Mouse (Mus musculus) heart, postnatal 0 days (tissue): Measurements from ENCODE around the gene Kpna7. TPM values are rescaled to one million over a fixed set of nuclear protein-coding genes. Genes with fewer than 3 reads are reported as not detected.

Experiments
- ATAC-seq: fragments of 200-750 bp; cut with Nextera tagmentation; 2 replicates; pipeline ENCODE4 v1.8.0; 2017; ENCODE audit warnings: low read depth, moderate number of reproducible peaks, moderate library complexity; ENCODE audit not compliant: insufficient read depth
- DNase-seq: peaks from one replicate; pipeline ENCODE4 v3.0.0-alpha.2; 2016; ENCODE audit warnings: low spot score
- H3K27ac ChIP-seq: fragments of 300-500 bp; sonication (generic); 2 replicates; pipeline ENCODE4 v1.5.1; 2014; ENCODE audit warnings: low read depth, mild to moderate bottlenecking
- H3K27me3 ChIP-seq: fragments of 300-500 bp; sonication (generic); 2 replicates; pipeline ENCODE4 v1.6.1; 2014; ENCODE audit warnings: low read length, mixed read lengths; ENCODE audit not compliant: control insufficient read depth, insufficient read depth
- H3K36me3 ChIP-seq: fragments of 300-500 bp; sonication (generic); replicated peaks from 2 replicates; pipeline ENCODE4 v1.6.1; 2014; ENCODE audit warnings: low read length, mixed read lengths; ENCODE audit not compliant: control insufficient read depth, insufficient read depth
- H3K4me1 ChIP-seq: fragments of 300-500 bp; sonication (generic); 2 replicates; pipeline ENCODE4 v1.6.1; 2014; ENCODE audit warnings: antibody characterized with exemption; ENCODE audit not compliant: control insufficient read depth, insufficient read depth
- H3K4me2 ChIP-seq: fragments of 300-500 bp; sonication (generic); 2 replicates; pipeline ENCODE4 v1.6.1; 2014; ENCODE audit warnings: low read depth, mild to moderate bottlenecking, low read length, moderate library complexity
- H3K4me3 ChIP-seq: fragments of 300-500 bp; sonication (generic); 2 replicates; pipeline ENCODE4 v1.5.1; 2014; ENCODE audit warnings: low read depth, low read length
- H3K9ac ChIP-seq: fragments of 300-500 bp; sonication (generic); replicated peaks from 2 replicates; pipeline ENCODE4 v1.6.1; 2014; ENCODE audit warnings: low read depth, low read length, mixed read lengths
- H3K9me3 ChIP-seq: fragments of 300-500 bp; sonication (generic); replicated peaks from 2 replicates; pipeline ENCODE4 v1.6.1; 2016; ENCODE audit warnings: low read length; ENCODE audit not compliant: control insufficient read depth
- CTCF ChIP-seq: IDR thresholded peaks from 2 replicates; pipeline ENCODE4 v1.5.1; 2016; ENCODE audit warnings: antibody characterized with exemption, control low read depth, low read depth
- EP300 ChIP-seq: IDR thresholded peaks from 2 replicates; pipeline ENCODE4 v1.6.1; 2016; ENCODE audit warnings: antibody characterized with exemption, low read depth
- WGBS: fragments of 180-500 bp; shearing (Covaris S2); extraction: QIAGEN DNeasy Blood & Tissue Kit; methylation state at CpG from one replicate; pipeline ENCODE4 v1.1.7; 2014; 5-methylcytosine and 5-hydroxymethylcytosine counted together
- polyA plus RNA-seq: library from polyadenylated mRNA; unstranded; fragments of >200 nt; fragmentation: Nextera tagmentation; extraction: Ambion mirVana; gene quantifications from 2 replicates; pipeline ENCODE4 v1.2.1, GENCODE M21; 2015
- total RNA-seq: library from RNA; depleted of rRNA; stranded (reverse); fragments of >200 nt; gene quantifications from 2 replicates; pipeline ENCODE4 v1.2.3, GENCODE M21; 2014; ENCODE audit warnings: low replicate concordance; rRNA removed

The Kpna7 gene
- total and polyA plus RNA-seq, 2 experiments from 2014 or later = not detected

- no peaks in the 10 kb centered on the region for H3K36me3 ChIP-seq
- no peak for DNase-seq
- no peaks in the 10 kb centered on the region for H3K27me3 ChIP-seq
- no peak overlapping the region for H3K4me3 ChIP-seq
- no peak overlapping the region for H3K27ac ChIP-seq
- H3K9me3 ChIP-seq = no peaks in the 10 kb centered on the region
- 87% methylated on average over 7 of the region's 7 CpGs for WGBS
- ATAC-seq = no peak
- H3K4me2 ChIP-seq = no peak overlapping the region
- no peak overlapping the region for H3K9ac ChIP-seq
- TF ChIP-seq CTCF = no peak
- TF ChIP-seq EP300 = no peak
- peaks cover 21% of the 10 kb centered on the region for H3K4me1 ChIP-seq
Observed at GRCm38 (mm10) chr5:144944932-144945331, 138.9 kb downstream of the Kpna7 start.

DNA sequence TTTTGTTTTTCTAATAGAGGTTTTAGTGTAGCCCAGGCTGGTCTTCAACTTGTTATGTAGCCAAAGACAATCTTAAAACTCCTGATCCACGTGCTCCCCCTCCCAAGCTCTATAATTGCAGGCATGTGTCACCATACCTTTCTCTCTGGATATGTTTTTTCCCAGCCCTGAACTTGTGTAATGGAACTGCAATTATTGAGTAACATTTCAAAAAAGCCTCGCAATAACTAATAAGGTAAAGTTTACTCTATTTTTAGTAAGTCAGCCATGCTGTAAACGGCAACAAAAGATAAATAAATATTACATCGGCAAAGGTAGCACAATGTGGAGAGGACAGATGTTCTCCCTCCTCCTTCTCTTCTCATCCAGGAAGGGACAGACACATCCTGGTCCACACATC, 139.5 kb downstream of the Kpna7 start:
- Histone ChIP-seq H3K4me2 (no peak overlapping the region), H3K4me3 (no peak overlapping the region), H3K4me1 (peaks cover 19% of the 10 kb centered on the region), H3K9ac (no peak overlapping the region), H3K27me3 (no peaks in the 10 kb centered on the region), H3K9me3 (no peaks in the 10 kb centered on the region), H3K36me3 (no peaks in the 10 kb centered on the region), H3K27ac (no peak overlapping the region)
- ATAC-seq (no peak), DNase-seq (no peak)
- TF ChIP-seq EP300 = no peak
- no peak for TF ChIP-seq CTCF
- 70% methylated on average over 4 of the region's 4 CpGs for WGBS

- H3K4me3 ChIP-seq = no peak overlapping the region
- DNase-seq (no peak), ATAC-seq (no peak)
- H3K27ac ChIP-seq = no peak overlapping the region
- H3K4me2 ChIP-seq = no peak overlapping the region
- TF ChIP-seq EP300 = no peak
- no peak for TF ChIP-seq CTCF
- H3K4me1 ChIP-seq = peaks cover 17% of the 10 kb centered on the region
- no peaks in the 10 kb centered on the region for H3K27me3 ChIP-seq
- H3K9ac ChIP-seq = no peak overlapping the region
- H3K36me3 ChIP-seq = no peaks in the 10 kb centered on the region
- no peaks in the 10 kb centered on the region for H3K9me3 ChIP-seq
- 57% methylated on average over 6 of the region's 6 CpGs for WGBS
Observed at GRCm38 (mm10) chr5:144943346-144943745, 140.5 kb downstream of the Kpna7 start.

GRCm38 (mm10) chr5:144942431-144942830, 141.4 kb downstream of the Kpna7 start:
- DNase-seq (no peak), ATAC-seq (no peak)
- no peaks in the 10 kb centered on the region for H3K36me3 ChIP-seq
- no peak overlapping the region for H3K27ac ChIP-seq
- 54% methylated on average over 9 of the region's 9 CpGs for WGBS
- no peak overlapping the region for H3K4me2 ChIP-seq
- TF ChIP-seq CTCF (no peak), EP300 (no peak)
- H3K4me1 ChIP-seq = peaks cover 13% of the 10 kb centered on the region
- H3K4me3 ChIP-seq = no peak overlapping the region
- H3K27me3 ChIP-seq = no peaks in the 10 kb centered on the region
- no peaks in the 10 kb centered on the region for H3K9me3 ChIP-seq
- no peak overlapping the region for H3K9ac ChIP-seq

DNA sequence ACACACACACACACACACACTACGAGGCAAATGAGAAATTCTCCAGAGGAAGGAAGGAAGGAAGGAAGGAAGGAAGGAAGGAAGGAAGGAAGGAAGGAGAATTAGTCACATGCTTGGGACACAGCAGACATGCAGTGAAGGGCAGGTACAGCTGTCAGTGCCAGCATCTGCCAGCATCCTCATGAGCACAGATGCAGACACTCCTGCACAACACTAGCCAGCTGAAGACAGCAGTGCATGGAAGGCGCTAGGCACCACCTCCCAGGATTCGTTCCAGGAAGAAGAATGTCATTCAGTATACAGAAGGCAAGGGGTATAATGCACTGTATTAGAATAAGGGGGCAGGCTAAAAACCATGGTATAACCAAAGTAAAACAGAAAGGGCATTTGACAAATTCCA, 142.9 kb downstream of the Kpna7 start:
- no peak overlapping the region for H3K4me2 ChIP-seq
- no peaks in the 10 kb centered on the region for H3K9me3 ChIP-seq
- H3K4me1 ChIP-seq = peaks cover 7% of the 10 kb centered on the region
- no peak overlapping the region for H3K4me3 ChIP-seq
- H3K36me3 ChIP-seq = no peaks in the 10 kb centered on the region
- H3K9ac ChIP-seq = no peak overlapping the region
- ATAC-seq (no peak), DNase-seq (no peak)
- no peak for TF ChIP-seq EP300
- TF ChIP-seq CTCF = no peak
- WGBS = 38% methylated on average over 3 of the region's 3 CpGs
- no peaks in the 10 kb centered on the region for H3K27me3 ChIP-seq
- no peak overlapping the region for H3K27ac ChIP-seq

GRCm38 (mm10) chr5:144937304-144937703, 146.5 kb downstream of the Kpna7 start:
- Histone ChIP-seq H3K4me3 (no peak overlapping the region), H3K36me3 (no peaks in the 10 kb centered on the region), H3K9ac (no peak overlapping the region), H3K27me3 (no peaks in the 10 kb centered on the region), H3K27ac (no peak overlapping the region), H3K4me1 (peaks cover 12% of the 10 kb centered on the region; the same call in 1 of the 2 replicates), H3K9me3 (no peaks in the 10 kb centered on the region), H3K4me2 (no peak overlapping the region)
- ATAC-seq (no peak), DNase-seq (no peak)
- 57% methylated on average over 2 of the region's 2 CpGs for WGBS
- TF ChIP-seq EP300 (no peak), CTCF (no peak)

Other genes starting within 250 kb of the Kpna7 start
- gene Smurf1, start 118.2 kb downstream of the Kpna7 start, total RNA-seq = 21.3 and 29.9 TPM in 2 replicates
- 7.0 and 9.1 TPM in 2 replicates for gene Smurf1, start 118.2 kb downstream of the Kpna7 start, polyA plus RNA-seq
- gene Gm4871, start 51.3 kb downstream of the Kpna7 start, total RNA-seq = not detected in 2 replicates
- not detected in 2 replicates for gene Gm4871, start 51.3 kb downstream of the Kpna7 start, polyA plus RNA-seq
- gene 1700018F24Rik, start 41.0 kb downstream of the Kpna7 start, total RNA-seq = not detected in 2 replicates
- not detected in 2 replicates for gene 1700018F24Rik, start 41.0 kb downstream of the Kpna7 start, polyA plus RNA-seq
- gene Arpc1a, start 200 bp downstream of the Kpna7 start, total RNA-seq = 64.7 and 73.5 TPM in 2 replicates
- 82.0 and 83.5 TPM in 2 replicates for gene Arpc1a, start 200 bp downstream of the Kpna7 start, polyA plus RNA-seq
- gene Arpc1b, start 30.2 kb upstream of the Kpna7 start, total RNA-seq = 105 and 267 TPM in 2 replicates
- gene Arpc1b, start 30.2 kb upstream of the Kpna7 start, polyA plus RNA-seq = 179 and 181 TPM in 2 replicates
- gene Pdap1, start 56.2 kb upstream of the Kpna7 start, total RNA-seq = 8.6 and 15.9 TPM in 2 replicates
- gene Pdap1, start 56.2 kb upstream of the Kpna7 start, polyA plus RNA-seq = 58.0 and 58.1 TPM in 2 replicates
- 61.2 and 91.1 TPM in 2 replicates for gene Bud31, start 56.3 kb upstream of the Kpna7 start, total RNA-seq
- gene Bud31, start 56.3 kb upstream of the Kpna7 start, polyA plus RNA-seq = 119 and 121 TPM in 2 replicates
- gene Ptcd1, start 83.1 kb upstream of the Kpna7 start, total RNA-seq = 13.5 and 28.1 TPM in 2 replicates
- gene Ptcd1, start 83.1 kb upstream of the Kpna7 start, polyA plus RNA-seq = 15.5 and 15.7 TPM in 2 replicates
- gene Cpsf4, start 83.2 kb upstream of the Kpna7 start, total RNA-seq = 20.0 and 21.5 TPM in 2 replicates
- 14.5 and 14.9 TPM in 2 replicates for gene Cpsf4, start 83.2 kb upstream of the Kpna7 start, polyA plus RNA-seq
- 517 and 525 TPM in 2 replicates for gene Atp5j2, start 108.0 kb upstream of the Kpna7 start, total RNA-seq
- 1,976 and 2,009 TPM in 2 replicates for gene Atp5j2, start 108.0 kb upstream of the Kpna7 start, polyA plus RNA-seq
- gene Zkscan14, start 117.8 kb upstream of the Kpna7 start, total RNA-seq = 9.8 and 13.8 TPM in 2 replicates
- gene Zkscan14, start 117.8 kb upstream of the Kpna7 start, polyA plus RNA-seq = 6.3 and 7.9 TPM in 2 replicates
- gene Zkscan5, start 120.5 kb upstream of the Kpna7 start, total RNA-seq = 17.0 and 19.2 TPM in 2 replicates
- 7.8 and 8.6 TPM in 2 replicates for gene Zkscan5, start 120.5 kb upstream of the Kpna7 start, polyA plus RNA-seq
- 31.4 and 51.2 TPM in 2 replicates for gene Zfp655, start 147.7 kb upstream of the Kpna7 start, total RNA-seq
- gene Zfp655, start 147.7 kb upstream of the Kpna7 start, polyA plus RNA-seq = 29.2 and 33.4 TPM in 2 replicates
- gene Zscan25, start 196.5 kb upstream of the Kpna7 start, total RNA-seq = 9.9 and 17.1 TPM in 2 replicates
- 0.19 and 0.27 TPM in 2 replicates for gene Zscan25, start 196.5 kb upstream of the Kpna7 start, polyA plus RNA-seq